Mouse (Mus musculus) embryonic facial prominence, embryonic 10.5 days (tissue): ENCODE data around the gene Hist1h1d. TPM values are rescaled to one million over a fixed set of nuclear protein-coding genes. Genes with fewer than 3 reads are reported as not detected.

Experiments
- DNase-seq: peaks from one replicate; pipeline ENCODE4 v3.0.0-alpha.2; 2017; ENCODE audit warnings: low spot score
- H3K27ac ChIP-seq: fragments of 300-500 bp; sonication (generic); replicated peaks from 2 replicates; pipeline ENCODE4 v1.5.1; 2016; ENCODE audit warnings: mild to moderate bottlenecking
- H3K27me3 ChIP-seq: fragments of 300-500 bp; sonication (generic); replicated peaks from 2 replicates; pipeline ENCODE4 v1.6.1; 2016; ENCODE audit warnings: low read depth, mild to moderate bottlenecking; ENCODE audit not compliant: poor library complexity, severe bottlenecking
- H3K36me3 ChIP-seq: fragments of 300-500 bp; sonication (generic); replicated peaks from 2 replicates; pipeline ENCODE4 v1.6.1; 2016; ENCODE audit warnings: mild to moderate bottlenecking, moderate library complexity
- H3K4me1 ChIP-seq: fragments of 300-500 bp; sonication (generic); 2 replicates; pipeline ENCODE4 v1.6.1; 2016
- H3K4me3 ChIP-seq: fragments of 300-500 bp; sonication (generic); 2 replicates; pipeline ENCODE4 v1.5.1; 2016; ENCODE audit warnings: mild to moderate bottlenecking, moderate library complexity
- H3K9me3 ChIP-seq: fragments of 300-500 bp; sonication (generic); 2 replicates; pipeline ENCODE4 v1.6.1; 2016; ENCODE audit warnings: mild to moderate bottlenecking
- WGBS: fragments of 180-500 bp; shearing (Covaris S2); methylation state at CpG from one replicate; pipeline ENCODE4 v1.1.7; 2016; 5-methylcytosine and 5-hydroxymethylcytosine counted together
- polyA plus RNA-seq: library from polyadenylated mRNA; unstranded; fragments of >200 nt; fragmentation: Nextera tagmentation; extraction: Ambion mirVana; gene quantifications from 2 replicates; pipeline ENCODE4 v1.2.1, GENCODE M21; 2016

The Hist1h1d gene
- 0.58 and 0.60 TPM in 2 replicates for polyA plus RNA-seq

GRCm38 (mm10) chr13:23552962-23553361 is at the start of gene Hist1h1d:
Hist1h1d (plus strand) TSS chr13:23553262.
- Histone ChIP-seq H3K4me1 (peaks cover 32% of the 10 kb centered on the region), H3K27me3 (no peaks in the 10 kb centered on the region), H3K4me3 (peak within 1 kb of the TSS; percentile 69; the same call in 1 of the 2 replicates), H3K9me3 (no peaks in the 10 kb centered on the region), H3K36me3 (no peaks in the 10 kb centered on the region), H3K27ac (peak within 1 kb of the TSS; percentile 96)
- no peak for DNase-seq

GRCm38 (mm10) chr13:23503797-23504196 is 49.3 kb upstream of the Hist1h1d start:
- H3K27ac ChIP-seq: no peak overlapping the region
- no peaks in the 10 kb centered on the region for H3K36me3 ChIP-seq
- no peaks in the 10 kb centered on the region for H3K9me3 ChIP-seq
- H3K27me3 ChIP-seq: no peaks in the 10 kb centered on the region
- WGBS: under 1% methylated on average over 9 of the region's 9 CpGs
- peak; percentile 67 for DNase-seq
- H3K4me1 ChIP-seq: peaks cover 52% of the 10 kb centered on the region
- H3K4me3 ChIP-seq: peak overlapping the region; percentile 43

DNA sequence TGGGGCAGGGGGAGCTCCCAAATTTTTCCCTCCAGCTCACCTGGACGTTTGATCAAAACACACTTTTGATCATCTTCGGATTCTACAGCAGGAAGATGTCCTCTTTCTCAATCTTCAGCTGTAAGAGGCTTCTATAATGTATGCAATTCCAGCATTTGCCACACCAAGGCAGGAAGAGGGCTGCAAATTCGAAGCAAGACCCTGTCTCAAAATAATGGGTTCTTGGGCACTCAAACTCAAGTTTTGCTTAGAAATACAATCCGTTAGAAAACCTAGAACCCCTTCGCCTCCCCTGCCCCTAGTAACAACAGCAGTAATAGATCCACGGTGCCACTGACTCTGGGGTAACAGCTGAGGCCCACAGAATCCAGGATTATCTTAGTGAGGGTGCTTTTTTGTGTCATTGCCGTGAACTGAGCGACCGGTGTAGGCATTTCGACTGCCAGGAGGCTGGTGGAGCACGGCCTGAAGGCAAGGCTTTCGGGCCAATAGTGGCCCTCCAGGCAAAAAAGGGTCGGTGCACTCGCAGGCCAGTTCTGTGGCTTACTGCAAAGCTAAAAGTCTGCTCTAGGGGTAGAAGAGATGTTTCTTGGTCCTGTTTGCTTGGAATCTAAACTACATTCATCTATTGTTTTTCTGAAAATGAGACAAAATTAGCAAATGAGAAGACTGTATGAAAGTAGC is 47.3 kb upstream of the Hist1h1d start:
- 3% methylated on average over 14 of the region's 14 CpGs for WGBS

DNA sequence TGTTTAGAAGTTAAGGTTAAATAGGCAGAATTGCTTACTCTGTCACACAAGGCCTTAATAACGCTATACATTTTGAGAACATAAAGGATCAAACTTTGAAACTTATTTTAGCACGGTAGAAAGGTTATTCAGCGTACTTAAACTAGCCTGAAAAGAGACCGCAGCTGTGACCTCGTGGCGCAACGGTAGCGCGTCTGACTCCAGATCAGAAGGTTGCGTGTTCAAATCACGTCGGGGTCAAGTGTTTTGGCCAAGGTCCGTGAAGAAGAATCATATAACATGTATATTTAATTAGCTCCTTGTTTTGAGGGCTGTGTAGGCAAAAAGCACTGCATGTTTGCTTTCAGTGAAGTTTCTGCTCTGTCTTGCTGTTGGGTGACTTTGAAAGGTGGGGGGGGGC is 46.7 kb upstream of the Hist1h1d start:
- Histone ChIP-seq H3K4me1 (peaks cover 57% of the 10 kb centered on the region), H3K27ac (no peak overlapping the region), H3K4me3 (peak overlapping the region; percentile 60), H3K9me3 (no peaks in the 10 kb centered on the region), H3K27me3 (no peaks in the 10 kb centered on the region), H3K36me3 (no peaks in the 10 kb centered on the region)
- under 1% methylated on average over 13 of the region's 13 CpGs for WGBS
- peak; percentile 77 for DNase-seq

More for the DNA sequence above, 47.3 kb upstream of the Hist1h1d start:
- peak; percentile 59 for DNase-seq
- peak overlapping the region; percentile 60 for H3K4me3 ChIP-seq
- peak overlapping the region; percentile 70 for H3K27ac ChIP-seq
- no peaks in the 10 kb centered on the region for H3K36me3 ChIP-seq
- H3K27me3 ChIP-seq: no peaks in the 10 kb centered on the region
- H3K9me3 ChIP-seq: no peaks in the 10 kb centered on the region
- peaks cover 57% of the 10 kb centered on the region for H3K4me1 ChIP-seq

GRCm38 (mm10) chr13:23506819-23507515 is 46.1 kb upstream of the Hist1h1d start:
- peak; percentile 72 for DNase-seq

DNA sequence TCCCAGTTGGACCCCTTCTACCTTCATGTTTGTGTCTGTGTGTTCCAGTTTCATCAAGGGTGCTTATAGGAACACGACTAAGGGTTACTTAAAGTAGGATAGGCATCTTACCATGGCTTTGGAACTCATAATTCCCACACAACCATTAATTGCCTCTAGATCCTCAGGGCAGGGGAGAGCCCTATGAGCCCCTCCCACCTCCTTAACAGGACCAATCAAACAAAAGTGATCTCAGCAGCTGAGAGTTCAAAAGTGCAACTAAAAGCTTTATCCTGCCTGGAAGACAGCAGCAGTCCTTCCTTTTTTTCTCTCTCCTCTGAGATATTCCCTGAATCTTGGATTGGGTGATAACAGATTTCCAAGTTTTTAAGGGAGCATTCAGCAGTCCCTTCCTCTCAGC is 42.9 kb upstream of the Hist1h1d start:
- 0 out of 2 replicates have a peak overlapping the region, but pooled peaks have one; percentile 13 for H3K4me3 ChIP-seq
- H3K36me3 ChIP-seq: no peaks in the 10 kb centered on the region
- H3K4me1 ChIP-seq: peaks cover 30% of the 10 kb centered on the region
- no peak overlapping the region for H3K27ac ChIP-seq
- no peaks in the 10 kb centered on the region for H3K27me3 ChIP-seq
- no peak for DNase-seq
- WGBS: 48% methylated on average over 1 of the region's 1 CpGs
- no peaks in the 10 kb centered on the region for H3K9me3 ChIP-seq

More at GRCm38 (mm10) chr13:23506819-23507515, 46.1 kb upstream of the Hist1h1d start:
- Histone ChIP-seq H3K27ac (no peak overlapping the region), H3K27me3 (no peaks in the 10 kb centered on the region), H3K9me3 (no peaks in the 10 kb centered on the region), H3K36me3 (no peaks in the 10 kb centered on the region), H3K4me1 (peaks cover 51% of the 10 kb centered on the region), H3K4me3 (peak overlapping the region; percentile 60)
- WGBS: 7% methylated on average over 14 of the region's 14 CpGs

- Histone ChIP-seq H3K4me1 (peaks cover 16% of the 10 kb centered on the region), H3K27me3 (no peaks in the 10 kb centered on the region), H3K36me3 (no peaks in the 10 kb centered on the region), H3K4me3 (no peak overlapping the region), H3K27ac (no peak overlapping the region), H3K9me3 (no peaks in the 10 kb centered on the region)
- 89% methylated on average over 1 of the region's 1 CpGs for WGBS
- no peak for DNase-seq
Measured at GRCm38 (mm10) chr13:23513517-23513916, 39.5 kb upstream of the Hist1h1d start.

- H3K27ac ChIP-seq: no peak overlapping the region
- H3K36me3 ChIP-seq: no peaks in the 10 kb centered on the region
- H3K27me3 ChIP-seq: no peaks in the 10 kb centered on the region
- DNase-seq: no peak
- no peak overlapping the region for H3K4me3 ChIP-seq
- H3K9me3 ChIP-seq: no peaks in the 10 kb centered on the region
- peaks cover 14% of the 10 kb centered on the region for H3K4me1 ChIP-seq
- WGBS: 69% methylated on average over 5 of the region's 5 CpGs
Measured at GRCm38 (mm10) chr13:23515281-23515680, 37.8 kb upstream of the Hist1h1d start.

DNA sequence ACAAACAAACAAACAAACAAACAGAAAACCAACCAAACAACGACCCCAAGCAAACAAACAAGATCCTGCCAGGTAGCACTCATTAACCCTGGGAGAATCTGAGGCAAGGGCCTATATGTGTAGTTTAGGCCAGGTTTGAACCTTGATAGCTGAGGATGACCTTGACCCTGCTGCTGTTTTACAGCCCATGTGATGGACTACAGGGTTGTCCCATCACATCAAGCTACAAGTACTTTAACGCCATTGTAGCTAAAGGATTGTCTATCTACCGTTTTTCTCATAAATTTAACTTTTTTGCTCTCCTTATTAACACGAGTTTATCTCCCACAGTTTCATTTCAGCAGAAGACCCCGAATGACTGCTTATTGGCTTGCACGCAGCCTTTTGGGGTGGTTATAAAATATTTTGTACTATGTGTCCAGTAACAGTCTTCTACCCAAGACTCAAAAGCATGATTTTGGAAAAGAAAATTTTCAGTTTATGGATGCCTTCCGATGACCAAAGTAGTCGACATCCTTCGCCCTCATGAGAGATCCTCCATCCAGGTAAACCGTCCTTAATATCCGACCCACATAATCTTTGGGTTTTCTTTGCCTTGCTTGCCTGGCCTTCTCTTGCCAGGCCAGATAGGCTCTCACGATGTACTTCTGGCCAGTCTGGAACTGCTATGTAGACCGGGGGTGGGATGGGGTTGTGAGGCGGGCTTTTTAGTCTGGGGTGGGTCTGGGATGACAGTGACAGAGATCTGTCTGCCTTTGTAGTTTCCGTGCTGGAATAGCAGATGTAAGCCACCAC is 37.0 kb upstream of the Hist1h1d start:
- DNase-seq: peak; percentile 45
- Histone ChIP-seq H3K4me1 (peaks cover 8% of the 10 kb centered on the region; the same call in 1 of the 2 replicates), H3K27ac (peak overlapping the region; percentile 72), H3K9me3 (no peaks in the 10 kb centered on the region), H3K36me3 (no peaks in the 10 kb centered on the region), H3K4me3 (peak overlapping the region; percentile 61), H3K27me3 (no peaks in the 10 kb centered on the region)
- WGBS: 53% methylated on average over 15 of the region's 15 CpGs

DNA sequence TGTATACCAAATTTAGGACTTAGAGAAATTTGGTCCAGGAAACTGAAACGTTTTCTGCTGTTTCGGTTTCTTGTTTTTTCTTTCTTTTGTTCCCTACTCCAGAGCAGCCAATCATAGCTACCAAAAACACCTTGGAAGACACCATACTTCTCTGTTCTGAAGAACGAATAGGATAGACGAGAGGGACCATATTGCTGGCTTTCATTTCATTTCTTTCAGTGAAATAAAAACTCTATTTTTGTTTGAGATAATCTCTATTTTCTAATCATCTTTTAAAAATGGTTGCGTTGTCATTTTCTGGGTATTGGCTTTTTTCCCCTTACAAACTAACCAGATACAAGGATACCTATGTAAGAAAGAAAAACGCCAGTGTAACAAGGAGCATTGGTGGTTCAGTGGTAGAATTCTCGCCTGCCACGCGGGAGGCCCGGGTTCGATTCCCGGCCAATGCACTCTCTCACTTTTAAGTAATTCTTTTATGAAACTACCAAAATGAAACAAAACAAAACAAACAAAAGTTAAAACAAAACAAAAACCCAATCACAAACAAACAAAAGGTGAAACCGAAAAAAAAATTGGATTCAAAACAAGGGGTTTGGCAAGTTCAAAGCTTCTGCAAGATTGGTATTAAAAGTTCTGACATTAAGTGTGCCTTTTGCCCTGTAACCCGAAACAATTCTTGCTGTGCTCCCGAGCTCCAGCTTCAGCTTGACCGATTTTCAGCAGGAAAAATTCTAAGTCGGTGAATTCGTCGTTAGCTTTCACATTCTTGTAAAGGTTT is 36.0 kb upstream of the Hist1h1d start:
- Histone ChIP-seq H3K4me3 (peak overlapping the region; percentile 61), H3K27ac (peak overlapping the region; percentile 59; the same call in 1 of the 2 replicates), H3K27me3 (no peaks in the 10 kb centered on the region), H3K4me1 (peaks cover 11% of the 10 kb centered on the region; the same call in 1 of the 2 replicates), H3K9me3 (no peaks in the 10 kb centered on the region), H3K36me3 (no peaks in the 10 kb centered on the region)
- WGBS: under 1% methylated on average over 19 of the region's 19 CpGs
- peak; percentile 69 for DNase-seq

- Histone ChIP-seq H3K27ac (no peak overlapping the region; the same call in 1 of the 2 replicates), H3K27me3 (no peaks in the 10 kb centered on the region), H3K36me3 (no peaks in the 10 kb centered on the region), H3K4me3 (peak overlapping the region; percentile 61), H3K9me3 (no peaks in the 10 kb centered on the region), H3K4me1 (peaks cover 11% of the 10 kb centered on the region; the same call in 1 of the 2 replicates)
- WGBS: under 1% methylated on average over 27 of the region's 27 CpGs
- DNase-seq: peak; percentile 87
Measured at GRCm38 (mm10) chr13:23517603-23518294, 35.3 kb upstream of the Hist1h1d start.
